Mouse (Mus musculus): ENCODE results near the gene Vcam1. TPM values are rescaled to one million over a fixed set of nuclear protein-coding genes. Genes with fewer than 3 reads are reported as not detected.

The Vcam1 gene
- total RNA-seq, 2 experiments from 2014 or later = 27.9 to 29.8 TPM

DNA sequence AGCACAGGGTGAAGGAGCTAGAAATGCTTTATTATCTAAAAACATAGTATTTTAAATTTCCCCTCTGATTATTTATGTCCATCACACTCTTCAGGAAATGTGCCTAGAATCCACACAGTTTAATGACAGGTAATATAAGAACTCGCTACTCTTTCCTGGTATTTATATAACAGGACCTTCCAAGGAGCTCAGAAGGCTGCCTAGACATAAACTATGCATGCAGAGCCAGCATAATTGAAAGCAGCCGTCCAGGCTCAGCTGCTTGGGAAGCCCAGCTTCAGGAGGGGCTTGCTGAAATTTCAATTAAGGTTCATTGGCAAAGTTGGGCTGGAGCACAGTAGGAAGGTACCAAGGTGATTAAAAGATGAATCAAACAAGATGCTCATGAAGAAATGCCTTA, 2.2 kb downstream of the Vcam1 start:
- intact Hi-C loops (cut with DNase I) = no loop called here
- no peak for DNase-seq

DNA sequence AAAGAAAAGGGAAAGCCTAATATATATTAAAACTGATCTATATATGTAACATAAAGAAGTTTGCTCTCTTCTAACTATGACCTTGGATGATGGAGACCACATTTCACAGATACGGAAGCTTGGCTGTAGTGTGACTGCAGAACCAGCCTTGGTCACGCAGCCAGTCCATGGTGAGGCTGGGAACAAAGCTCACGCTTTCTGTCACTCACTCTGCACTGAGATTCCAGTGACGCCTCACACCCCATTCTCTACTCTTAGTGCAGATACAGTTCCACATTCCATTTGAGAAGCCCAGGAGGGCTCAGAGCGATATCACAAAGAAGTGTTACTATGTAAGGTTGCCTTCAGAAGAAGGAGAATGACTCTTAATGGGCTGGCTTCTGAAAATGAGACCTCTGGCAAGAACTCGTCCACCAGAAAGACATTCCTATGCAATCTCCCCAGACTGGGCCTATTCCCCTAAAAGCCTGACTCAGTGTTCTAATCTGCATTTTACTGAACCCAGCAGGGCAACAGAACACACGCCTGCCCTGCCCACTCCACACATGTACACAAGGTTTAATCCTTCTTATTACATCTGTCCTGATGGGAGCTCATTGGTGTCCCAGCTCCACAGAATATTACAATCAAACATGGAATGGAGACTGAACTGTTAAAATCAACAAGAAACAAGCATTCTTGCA, 2.8 kb downstream of the Vcam1 start:
- DNase-seq = no peak
- intact Hi-C loops (cut with DNase I) = no loop called here

DNA sequence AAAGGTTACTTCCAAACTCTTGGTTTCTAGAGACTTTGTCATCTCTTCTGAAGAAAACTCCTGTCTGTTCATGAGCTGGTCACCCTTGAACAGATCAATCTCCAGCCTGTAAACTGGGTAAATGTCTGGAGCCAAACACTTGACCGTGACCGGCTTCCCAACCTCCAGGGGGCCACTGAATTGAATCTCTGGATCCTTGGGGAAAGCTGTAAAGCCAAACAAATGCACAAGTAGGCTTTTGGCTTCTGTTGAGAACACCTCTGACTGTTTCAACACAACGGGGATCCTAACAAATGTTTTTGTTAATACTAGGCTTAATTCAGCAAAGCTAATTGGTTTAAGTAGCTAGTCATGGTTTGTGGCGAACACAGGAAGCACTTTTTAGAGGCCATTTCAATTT, 3.4 kb downstream of the Vcam1 start:
- intact Hi-C loops (cut with DNase I) = no loop called here

GRCm38 (mm10) chr3:116123827-116124226, 5.7 kb downstream of the Vcam1 start:
- intact Hi-C loops (cut with DNase I) = no loop called here
- no peak for DNase-seq

More for the DNA sequence above, 3.4 kb downstream of the Vcam1 start:
- no peak for DNase-seq

- no peak for DNase-seq
- intact Hi-C loops (cut with DNase I) = no loop called here
Measured at GRCm38 (mm10) chr3:116122696-116123095, 6.8 kb downstream of the Vcam1 start.

DNA sequence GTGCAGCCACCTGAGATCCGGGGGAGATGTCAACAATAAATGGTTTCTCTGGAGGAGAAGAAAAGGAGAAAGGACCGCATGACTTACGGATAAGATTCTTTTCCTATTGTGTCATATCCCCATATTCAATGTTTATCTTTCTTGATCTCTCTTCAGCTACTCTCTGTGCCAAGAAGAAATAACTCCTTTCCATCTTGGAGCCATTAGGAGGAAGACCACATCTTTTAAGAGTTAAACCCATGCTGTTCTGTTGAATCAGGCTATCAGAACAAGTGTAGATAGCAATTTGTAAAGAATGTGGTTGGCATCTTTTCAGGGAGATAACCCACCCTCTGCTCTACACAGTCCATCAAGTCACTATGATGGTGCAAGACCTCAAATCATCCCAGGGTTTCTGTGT, 8.5 kb downstream of the Vcam1 start:
- intact Hi-C loops (cut with DNase I) = no loop called here
- no peak for DNase-seq

GRCm38 (mm10) chr3:116120391-116120790, 9.1 kb downstream of the Vcam1 start:
- DNase-seq = no peak
- intact Hi-C loops (cut with DNase I) = no loop called here

DNA sequence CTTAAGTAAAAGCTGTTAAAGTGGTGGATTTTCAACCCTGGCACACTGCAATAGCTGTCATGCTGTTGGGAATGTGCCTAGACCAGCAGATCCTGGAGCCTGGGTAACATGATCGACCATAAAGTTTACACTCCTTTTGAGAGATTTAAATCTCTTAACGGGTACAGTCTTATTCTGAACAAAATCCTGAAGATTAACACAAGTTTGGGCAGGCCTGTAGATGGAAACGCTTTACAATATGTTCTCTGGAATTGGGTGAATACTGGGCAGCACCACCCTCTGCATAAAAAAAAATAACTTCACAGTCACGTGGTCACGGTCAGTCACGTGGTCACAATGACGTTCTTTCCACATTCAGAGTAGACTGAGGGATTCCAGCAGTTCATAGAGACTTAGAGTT, 10.3 kb downstream of the Vcam1 start:
- intact Hi-C loops (cut with DNase I) = no loop called here
- no peak for DNase-seq

GRCm38 (mm10) chr3:116117046-116117445, 12.4 kb downstream of the Vcam1 start:
- intact Hi-C loops (cut with DNase I) = no loop called here

GRCm38 (mm10) chr3:116114249-116115188, 15.0 kb downstream of the Vcam1 start:
- intact Hi-C loops (cut with DNase I) = no loop called here

More at GRCm38 (mm10) chr3:116117046-116117445, 12.4 kb downstream of the Vcam1 start:
- DNase-seq = no peak

GRCm38 (mm10) chr3:116113443-116114241, 15.8 kb downstream of the Vcam1 start:
- no peak for DNase-seq
- intact Hi-C loops (cut with DNase I) = no loop called here

More at GRCm38 (mm10) chr3:116114249-116115188, 15.0 kb downstream of the Vcam1 start:
- peak; percentile 38 for DNase-seq

- no peak for DNase-seq
- intact Hi-C loops (cut with DNase I) = no loop called here
Measured at GRCm38 (mm10) chr3:116112816-116113405, 16.6 kb downstream of the Vcam1 start.

GRCm38 (mm10) chr3:116105713-116106112, 23.8 kb downstream of the Vcam1 start:
- intact Hi-C loops (cut with DNase I) = no loop called here
- DNase-seq = no peak

DNA sequence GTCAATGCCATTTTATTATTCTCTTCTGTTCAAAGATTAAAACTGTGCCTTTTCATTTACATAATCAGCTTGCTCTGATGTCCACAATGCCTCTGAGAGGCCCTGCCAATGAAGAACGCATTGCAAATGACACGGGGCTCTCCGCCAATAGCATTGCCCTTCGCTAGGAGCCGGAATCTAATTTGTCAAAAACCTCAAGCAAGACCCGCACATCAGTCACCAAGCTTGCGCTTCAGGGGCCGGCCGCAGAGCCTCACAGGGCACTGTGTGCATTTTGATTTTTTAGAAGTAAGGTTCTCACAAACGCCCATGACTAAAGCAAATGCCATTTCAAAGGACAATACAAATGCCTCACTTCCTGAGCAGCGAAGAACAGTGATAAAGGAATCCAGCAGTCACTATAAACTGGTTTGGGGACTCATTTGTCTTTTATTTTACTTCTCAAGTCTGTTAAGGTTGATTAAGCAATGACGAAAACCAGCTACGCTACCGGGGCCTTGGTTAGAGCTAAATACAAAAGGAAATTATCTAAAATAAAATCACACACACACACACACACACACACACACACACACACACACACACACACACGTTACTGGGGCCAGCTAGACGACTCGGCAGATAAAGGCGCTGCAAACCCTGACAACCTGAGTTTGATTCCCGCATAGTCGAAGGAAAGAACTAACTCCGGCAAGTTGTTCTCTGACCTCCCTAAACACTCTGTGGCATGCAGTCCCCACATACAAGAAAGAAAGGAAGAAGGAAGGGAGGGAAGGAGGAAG, 24.4 kb downstream of the Vcam1 start:
- intact Hi-C loops (cut with DNase I) = no loop called here
- DNase-seq = peak; percentile 85

- intact Hi-C loops (cut with DNase I) = no loop called here
Measured at GRCm38 (mm10) chr3:116104270-116104669, 25.2 kb downstream of the Vcam1 start.

DNA sequence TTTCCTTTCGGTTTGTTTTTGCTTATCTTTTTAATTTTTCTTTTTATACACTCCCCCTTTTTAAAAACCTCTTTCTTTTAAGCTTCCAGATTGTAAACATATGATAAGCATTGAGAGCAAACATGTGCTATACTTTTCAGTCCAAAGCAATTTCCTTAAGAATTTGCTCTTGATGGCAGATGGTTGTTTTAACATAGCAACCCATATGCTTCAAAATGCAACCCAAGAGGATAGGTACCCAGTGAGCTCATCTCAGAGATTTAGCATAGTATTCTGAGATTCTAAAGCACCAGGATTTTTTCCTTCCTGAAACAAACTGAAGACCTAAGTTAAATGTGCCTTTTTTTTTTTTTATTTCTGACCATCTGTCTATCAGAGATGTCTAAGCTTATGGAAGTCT, 28.6 kb downstream of the Vcam1 start:
- intact Hi-C loops (cut with DNase I) = no loop called here
- DNase-seq = no peak

More at GRCm38 (mm10) chr3:116104270-116104669, 25.2 kb downstream of the Vcam1 start:
- no peak for DNase-seq

DNA sequence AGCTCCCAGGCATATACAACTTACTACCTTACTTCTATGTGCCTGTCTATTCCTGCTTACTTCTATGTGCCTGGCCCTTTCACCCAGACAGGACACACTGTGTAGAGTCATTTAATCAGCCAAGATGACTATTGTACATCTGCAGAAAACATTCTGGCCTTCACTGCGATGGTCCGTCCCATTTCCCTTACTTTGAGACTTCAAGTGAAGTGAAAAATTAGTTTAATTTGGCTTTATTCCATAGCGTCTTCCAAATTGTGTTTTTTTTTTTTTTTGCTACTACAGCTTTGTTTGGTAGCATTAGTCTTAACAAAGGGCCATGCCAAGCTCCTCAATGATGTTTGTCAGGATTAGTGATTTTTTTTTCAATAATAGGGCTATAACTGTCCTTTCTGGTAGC, 33.6 kb downstream of the Vcam1 start:
- no peak for DNase-seq
- intact Hi-C loops (cut with DNase I) = no loop called here

DNA sequence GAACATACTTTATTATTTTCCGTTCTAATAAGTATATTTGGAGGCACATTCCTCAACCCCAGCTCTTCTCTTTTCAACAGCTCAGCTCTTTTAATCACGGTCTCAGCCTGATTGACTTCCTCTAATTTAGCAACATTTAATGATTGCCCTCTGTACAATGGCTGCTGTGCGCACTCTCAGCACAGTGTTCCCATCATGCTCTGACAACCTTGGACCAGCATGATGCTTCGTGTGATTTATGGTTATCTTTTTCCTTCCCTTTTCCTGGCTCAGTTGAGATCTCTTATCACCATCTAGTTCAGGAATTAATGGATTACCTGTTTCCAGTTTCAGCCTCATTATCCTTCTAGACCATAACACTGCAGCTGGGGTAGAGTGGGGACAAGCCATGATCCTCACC, 34.2 kb downstream of the Vcam1 start:
- no peak for DNase-seq
- intact Hi-C loops (cut with DNase I) = no loop called here

- no peak for DNase-seq
- intact Hi-C loops (cut with DNase I) = no loop called here
Measured at GRCm38 (mm10) chr3:116094886-116095285, 34.6 kb downstream of the Vcam1 start.

- intact Hi-C loops (cut with DNase I) = no loop called here
- DNase-seq = no peak
Measured at GRCm38 (mm10) chr3:116094288-116094687, 35.2 kb downstream of the Vcam1 start.

Data from left cerebral cortex, postnatal 4 days (tissue).